Comparison of ENCODE assay signal across 8 mouse cellular contexts in genomic region chr8:79294610-79295275, GRCm38 (mm10). TPM values are rescaled to one million over a fixed set of nuclear protein-coding genes. Genes with fewer than 3 reads are reported as not detected.
DNase-seq lines count a peak whose midpoint lies in the region; ATAC-seq lines count a peak whose summit lies in the region.

Mmaa (minus strand) TSS chr8:79294937.

- H3K9me3 ChIP-seq in hindbrain, embryonic 11.5 days (ENCODE audit: control insufficient read depth, low read length) = no peaks in the 10 kb centered on the region

- peak within 1 kb of the TSS; percentile 76 for H3K4me2 ChIP-seq in hindbrain, embryonic 11.5 days (replicated peaks; ENCODE audit: low read depth, low read length)

- under 1% methylated on average over 50 of the region's 74 CpGs for WGBS in hindbrain, embryonic 11.5 days

- ATAC-seq in frontal cortex, adult (ENCODE audit: low TSS enrichment) = peak; percentile 94
- peak; percentile 98 for ATAC-seq in hindbrain, embryonic 11.5 days (ENCODE audit: low FRiP score)

- H3K4me1 ChIP-seq in hindbrain, embryonic 11.5 days (replicated peaks; ENCODE audit: control insufficient read depth, insufficient read depth, low read length) = peaks cover 2% of the 10 kb centered on the region; the same call in 1 of the 2 replicates

- peak; percentile 68 for DNase-seq in MEL-GATA-1-ER (ENCODE audit: extremely low read depth, low read depth)
- DNase-seq in cerebellum, adult 8-10 months = peak; percentile 95
- DNase-seq in hindbrain, embryonic 11.5 days (ENCODE audit: low spot score) = peak; percentile 99
- DNase-seq in layer of hippocampus, postnatal 10 days (ENCODE audit: low spot score in 2 of 2) = peak; percentile 94 to 97
- DNase-seq in lung, postnatal 10 days = peak; percentile 99
- DNase-seq in ovary, postnatal 36 days (ENCODE audit: low spot score) = peak; percentile 99
- DNase-seq in thymus, postnatal 25 days = peak; percentile 99

- peak within 1 kb of the TSS; percentile 73 for H3K4me3 ChIP-seq in hindbrain, embryonic 11.5 days (ENCODE audit: low read depth, low read length)

- no peaks in the 10 kb centered on the region for H3K27me3 ChIP-seq in hindbrain, embryonic 11.5 days (ENCODE audit: control insufficient read depth, insufficient read depth, low read length)

- no peaks in the 10 kb centered on the region for H3K36me3 ChIP-seq in hindbrain, embryonic 11.5 days (ENCODE audit: control insufficient read depth, insufficient read depth, low read length)

- peak within 1 kb of the TSS; percentile 82 for H3K9ac ChIP-seq in hindbrain, embryonic 11.5 days (ENCODE audit: low read depth, low read length)

- peak within 1 kb of the TSS; percentile 95 for H3K27ac ChIP-seq in hindbrain, embryonic 11.5 days (ENCODE audit: low read depth, low read length)

RNA-seq across cellular contexts. Expression of gene Mmaa, which starts in this region (rescaled TPM):
- polyA plus RNA-seq in hindbrain, embryonic 11.5 days (2014; fragmentation: Nextera tagmentation; extraction: Ambion mirVana) = 12.2 and 12.5 TPM in 2 replicates
- 10 to 100 TPM; 16.9 to 17.7 TPM for total RNA-seq in layer of hippocampus, postnatal 10 days (2021)

Comparison
In these comparisons a context has a peak if more than half of its experiments do, and no peak if none do; other contexts are left out.
1. Peak in every context shown above with its lines: DNase-seq, ATAC-seq, H3K4me3 ChIP-seq and H3K27ac ChIP-seq.